9 mouse cellular contexts compared by ENCODE assay signal in genomic region chr5:53429683-53430477, GRCm38 (mm10). TPM values are rescaled to one million over a fixed set of nuclear protein-coding genes. Genes with fewer than 3 reads are reported as not detected.
DNase-seq lines count a peak whose midpoint lies in the region.
"Had no signal": no experiment of that assay in that cellular context is flagged by ENCODE, and none has a peak within 500 bp of the region (broad histone marks: within the 10 kb centered on the region; RNA-seq: fewer than 3 reads in every experiment).

No protein-coding gene starts in this region.

- H3K36me3 ChIP-seq in heart, embryonic 10.5 days, result no peaks in the 10 kb centered on the region
- H3K36me3 ChIP-seq: limb, embryonic 15.5 days had no signal

- H3K9me3 ChIP-seq in heart, embryonic 10.5 days, result no peaks in the 10 kb centered on the region
- H3K9me3 ChIP-seq: limb, embryonic 15.5 days had no signal

- H3K27ac ChIP-seq in heart, embryonic 10.5 days, result no peak overlapping the region
- H3K27ac ChIP-seq: limb, embryonic 15.5 days had no signal

- no peaks in the 10 kb centered on the region for H3K27me3 ChIP-seq in heart, embryonic 10.5 days (ENCODE audit: insufficient read depth, poor library complexity, severe bottlenecking)
- H3K27me3 ChIP-seq: limb, embryonic 15.5 days had no signal

- WGBS in heart, embryonic 10.5 days, result 71% methylated on average over 10 of the region's 10 CpGs

- DNase-seq in heart, adult 11 months, result peak; percentile 98
- no peak for DNase-seq in heart, embryonic 10.5 days (ENCODE audit: low spot score)
- peak; percentile 42 for DNase-seq in Muller cell, postnatal 12 days (ENCODE audit: inconsistent ontology term)
- DNase-seq in heart, postnatal 10 days, result peak; percentile 74 to 77
- peak; percentile 71 for DNase-seq in lung, postnatal 25 days (ENCODE audit: low spot score)
- DNase-seq in spleen, adult 18-20 months, result no peak
- DNase-seq in spleen, postnatal 36 days (ENCODE audit: low spot score in 2 of 2), result no peak
- no peak for DNase-seq in right cerebral cortex, adult 2 months (ENCODE audit: low spot score in 2 of 2)

- no peak overlapping the region for H3K4me3 ChIP-seq in heart, embryonic 10.5 days
- H3K4me3 ChIP-seq: limb, embryonic 15.5 days had no signal

- intact Hi-C loops in heart, postnatal 10 days (cut with DNase I), result loop anchor here (5.0 kb wide), 2 partner anchors 37 to 53 kb away; partner anchors contain the start of gene Rbpj

- no peaks in the 10 kb centered on the region for H3K4me1 ChIP-seq in heart, embryonic 10.5 days
- H3K4me1 ChIP-seq: limb, embryonic 15.5 days had no signal

RNA-seq across cellular contexts. Expression of gene Rbpj, which starts 36.1 kb away (rescaled TPM):
- 23.9 and 24.6 TPM in 2 replicates for polyA plus RNA-seq in heart, embryonic 10.5 days (2016; fragmentation: Nextera tagmentation; extraction: Ambion mirVana)
- total RNA-seq in heart, postnatal 10 days (2021), result 10 to 100 TPM; 34.9 to 36.4 TPM

Comparison
In these comparisons a context has a peak if more than half of its experiments do, and no peak if none do; other contexts are left out.
1. DNase-seq: peak in heart, adult 11 months (single experiment), Muller cell, postnatal 12 days (single experiment), heart, postnatal 10 days (2 of 2) and lung, postnatal 25 days (single experiment); none in heart, embryonic 10.5 days (single experiment), spleen, adult 18-20 months (0 of 2), spleen, postnatal 36 days (0 of 2) and right cerebral cortex, adult 2 months (0 of 2).